In genomic region chr14:55643060-55643907, GRCm38 (mm10) we compare ENCODE assay signal across 8 mouse cellular contexts. TPM values are rescaled to one million over a fixed set of nuclear protein-coding genes. Genes with fewer than 3 reads are reported as not detected.
DNase-seq lines count a peak whose midpoint lies in the region; ATAC-seq and TF ChIP-seq lines count a peak whose summit lies in the region.

Tm9sf1 (minus strand) TSS chr14:55643806.

- peak within 1 kb of the TSS; percentile 95 for H3K9ac ChIP-seq in forebrain, embryonic 11.5 days (ENCODE audit: low read length)
- peak within 1 kb of the TSS; percentile 98 for H3K9ac ChIP-seq in heart, embryonic 16.5 days (ENCODE audit: low read length)
- H3K9ac ChIP-seq in liver, embryonic 16.5 days (ENCODE audit: low read depth, low read length): peak within 1 kb of the TSS; percentile 98
- peak within 1 kb of the TSS; percentile 94 for H3K9ac ChIP-seq in neural tube, embryonic 13.5 days

- H3K36me3 ChIP-seq in forebrain, embryonic 11.5 days (ENCODE audit: control insufficient read depth, insufficient read depth, low read length): peaks cover 11% of the 10 kb centered on the region; the same call in 1 of the 2 replicates
- peaks cover 27% of the 10 kb centered on the region for H3K36me3 ChIP-seq in heart, embryonic 16.5 days (ENCODE audit: control insufficient read depth, insufficient read depth)
- H3K36me3 ChIP-seq in liver, embryonic 16.5 days (ENCODE audit: control insufficient read depth, insufficient read depth): peaks cover 27% of the 10 kb centered on the region
- peaks cover 32% of the 10 kb centered on the region for H3K36me3 ChIP-seq in neural tube, embryonic 13.5 days
- H3K36me3 ChIP-seq in testis, adult 2 months (ENCODE audit: control insufficient read depth, insufficient read depth, low read length): 0 out of 2 replicates have a peak, but pooled peaks cover 1% of the 10 kb centered on the region

- peak; percentile 71 to 76 for DNase-seq in CD8-positive naive resting alpha-beta T cell, adult 2 months (ENCODE audit: low read depth in 2 of 2, low spot score in 2 of 2)
- DNase-seq in c-Kit-positive CD71-negative TER-119-negative erythroid progenitor cells, embryonic 14.5 days (ENCODE audit: low read depth): peak; percentile 62
- peak; percentile 89 for DNase-seq in forebrain, embryonic 11.5 days (ENCODE audit: low spot score)
- peak; percentile 88 to 93 for DNase-seq in kidney, postnatal 4 days

- peak; percentile 69 for TF ChIP-seq POLR2A in testis, adult 2 months (IDR thresholded peaks at IDR 0.05; ENCODE audit: control insufficient read depth, low read depth, low read length)

- no peaks in the 10 kb centered on the region for H3K9me3 ChIP-seq in forebrain, embryonic 11.5 days (ENCODE audit: control insufficient read depth, low read length)
- H3K9me3 ChIP-seq in heart, embryonic 16.5 days (replicated peaks; ENCODE audit: control insufficient read depth, low read length): no peaks in the 10 kb centered on the region
- H3K9me3 ChIP-seq in liver, embryonic 16.5 days (replicated peaks; ENCODE audit: control insufficient read depth, low read length): no peaks in the 10 kb centered on the region
- H3K9me3 ChIP-seq in neural tube, embryonic 13.5 days: no peaks in the 10 kb centered on the region

- H3K4me2 ChIP-seq in forebrain, embryonic 11.5 days (ENCODE audit: low read depth, low read length, severe bottlenecking): peak within 1 kb of the TSS; percentile 81
- H3K4me2 ChIP-seq in heart, embryonic 16.5 days (ENCODE audit: low read depth, low read length): peak within 1 kb of the TSS; percentile 82
- peak within 1 kb of the TSS; percentile 85 for H3K4me2 ChIP-seq in liver, embryonic 16.5 days (ENCODE audit: low read depth, low read length)
- H3K4me2 ChIP-seq in neural tube, embryonic 13.5 days: peak within 1 kb of the TSS; percentile 78

- TF ChIP-seq CTCF in testis, adult 2 months (IDR thresholded peaks at IDR 0.05; ENCODE audit: control insufficient read depth, insufficient read depth, insufficient replicate concordance, low read depth, low read length): no peak

- peak within 1 kb of the TSS; percentile 66 for H3K4me3 ChIP-seq in forebrain, embryonic 11.5 days (ENCODE audit: low read depth, low read length)
- peak within 1 kb of the TSS; percentile 96 for H3K4me3 ChIP-seq in heart, embryonic 16.5 days (ENCODE audit: low read length)
- H3K4me3 ChIP-seq in liver, embryonic 16.5 days (ENCODE audit: low read depth, low read length): peak within 1 kb of the TSS; percentile 99
- H3K4me3 ChIP-seq in neural tube, embryonic 13.5 days: peak within 1 kb of the TSS; percentile 97
- peak within 1 kb of the TSS; percentile 87 for H3K4me3 ChIP-seq in testis, adult 2 months (ENCODE audit: control insufficient read depth, low read depth, low read length)

- under 1% methylated on average over 81 of the region's 89 CpGs for WGBS in forebrain, embryonic 11.5 days
- under 1% methylated on average over 88 of the region's 89 CpGs for WGBS in heart, embryonic 16.5 days
- under 1% methylated on average over 87 of the region's 89 CpGs for WGBS in liver, embryonic 16.5 days (ENCODE audit: insufficient replicate concordance)
- WGBS in neural tube, embryonic 13.5 days: under 1% methylated on average over 89 of the region's 89 CpGs

- peaks cover 15% of the 10 kb centered on the region for H3K4me1 ChIP-seq in forebrain, embryonic 11.5 days (replicated peaks; ENCODE audit: control insufficient read depth, insufficient read depth, low read length)
- H3K4me1 ChIP-seq in heart, embryonic 16.5 days (ENCODE audit: control insufficient read depth, insufficient read depth, low read length): peaks cover 19% of the 10 kb centered on the region
- peaks cover 28% of the 10 kb centered on the region for H3K4me1 ChIP-seq in liver, embryonic 16.5 days (ENCODE audit: control insufficient read depth, low read depth, low read length)
- H3K4me1 ChIP-seq in neural tube, embryonic 13.5 days (replicated peaks): peaks cover 26% of the 10 kb centered on the region
- peaks cover 9% of the 10 kb centered on the region for H3K4me1 ChIP-seq in testis, adult 2 months (ENCODE audit: control insufficient read depth, insufficient read depth, low read length)

- peak within 1 kb of the TSS; percentile 87 for H3K27ac ChIP-seq in forebrain, embryonic 11.5 days (ENCODE audit: low read depth, low read length)
- H3K27ac ChIP-seq in heart, embryonic 16.5 days (ENCODE audit: low read length): peak within 1 kb of the TSS; percentile 97
- peak within 1 kb of the TSS; percentile 93 for H3K27ac ChIP-seq in liver, embryonic 16.5 days (ENCODE audit: low read length)
- H3K27ac ChIP-seq in neural tube, embryonic 13.5 days (replicated peaks): peak within 1 kb of the TSS; percentile 97
- peak within 1 kb of the TSS; percentile 93 for H3K27ac ChIP-seq in testis, adult 2 months (ENCODE audit: control insufficient read depth, insufficient read depth, low read depth, low read length)

- no peaks in the 10 kb centered on the region for H3K27me3 ChIP-seq in forebrain, embryonic 11.5 days (ENCODE audit: control insufficient read depth, insufficient read depth, low read length)
- H3K27me3 ChIP-seq in heart, embryonic 16.5 days (ENCODE audit: control insufficient read depth, insufficient read depth, low read length): no peaks in the 10 kb centered on the region
- H3K27me3 ChIP-seq in liver, embryonic 16.5 days (ENCODE audit: control insufficient read depth, insufficient read depth, low read depth, low read length): no peaks in the 10 kb centered on the region
- no peaks in the 10 kb centered on the region for H3K27me3 ChIP-seq in neural tube, embryonic 13.5 days
- H3K27me3 ChIP-seq in testis, adult 2 months (ENCODE audit: control insufficient read depth, insufficient read depth, low read length): no peaks in the 10 kb centered on the region

- ATAC-seq in forebrain, embryonic 11.5 days (replicated peaks; ENCODE audit: low FRiP score): peak; percentile 90
- ATAC-seq in heart, embryonic 16.5 days (replicated peaks; ENCODE audit: extremely low read depth, insufficient read depth, low FRiP score): peak; percentile 84
- peak; percentile 87 for ATAC-seq in liver, embryonic 16.5 days (ENCODE audit: low read depth)
- ATAC-seq in neural tube, embryonic 13.5 days (ENCODE audit: low read depth): peak; percentile 88

RNA-seq across cellular contexts. Expression of gene Tm9sf1, which starts in this region (rescaled TPM):
- polyA plus RNA-seq in forebrain, embryonic 11.5 days (2014; fragmentation: Nextera tagmentation; extraction: Ambion mirVana): 77.1 and 78.4 TPM in 2 replicates
- polyA plus RNA-seq in heart, embryonic 16.5 days (2015; fragmentation: Nextera tagmentation; extraction: Ambion mirVana): 90.8 and 99.0 TPM in 2 replicates
- 46.8 and 49.6 TPM in 2 replicates for polyA plus RNA-seq in liver, embryonic 16.5 days (2015; fragmentation: Nextera tagmentation; extraction: Ambion mirVana)
- polyA plus RNA-seq in neural tube, embryonic 13.5 days (2015; fragmentation: Nextera tagmentation; extraction: Ambion mirVana): 60.0 and 61.2 TPM in 2 replicates
- polyA plus RNA-seq in testis, adult 2 months (2012; rRNA removed): 18.2 and 21.3 TPM in 2 replicates

Comparison
In these comparisons a context has a peak if more than half of its experiments do, and no peak if none do; other contexts are left out.
1. Peak in every context shown above with its lines: DNase-seq, ATAC-seq, H3K4me3 ChIP-seq and H3K27ac ChIP-seq.